Mouse (Mus musculus) megakaryocyte, embryonic 14.5 days (primary cell): Measurements from ENCODE around the gene Zfp219. TPM values are rescaled to one million over a fixed set of nuclear protein-coding genes. Genes with fewer than 3 reads are reported as not detected.

ENCODE experiments used
- H3K27me3 ChIP-seq: replicated peaks from 2 replicates; pipeline ENCODE3; 2012; ENCODE audit warnings: inconsistent platforms
- H3K36me3 ChIP-seq: replicated peaks from 2 replicates; pipeline ENCODE3; 2012; ENCODE audit warnings: low read length, inconsistent platforms, mixed read lengths
- H3K4me1 ChIP-seq: 2 replicates; pipeline ENCODE4 v1.6.1; 2012; ENCODE audit warnings: inconsistent platforms
- H3K4me3 ChIP-seq: replicated peaks from 2 replicates; pipeline ENCODE3; 2012; ENCODE audit warnings: moderate library complexity, mild to moderate bottlenecking, inconsistent platforms
- H3K9me3 ChIP-seq: 2 replicates; pipeline ENCODE4 v1.6.1; 2012; ENCODE audit warnings: inconsistent platforms
- FLI1 ChIP-seq: IDR thresholded peaks from 2 replicates; pipeline ENCODE4 v1.6.1; 2012; ENCODE audit warnings: low read length, inconsistent platforms, mixed read lengths
- GATA1 ChIP-seq: IDR thresholded peaks from 3 replicates; pipeline ENCODE4 v1.6.1; 2012; ENCODE audit warnings: mixed read lengths, low read length, inconsistent platforms, borderline replicate concordance
- polyA plus RNA-seq: library from polyadenylated mRNA; stranded (reverse); fragments of >175 nt; gene quantifications from 2 replicates; pipeline ENCODE4 v1.2.3, GENCODE M21; 2012; ENCODE audit warnings: low replicate concordance; ENCODE audit not compliant: insufficient read depth

Zfp219 gene
- polyA plus RNA-seq, 1 experiment = 50.3 TPM

GRCm38 (mm10) chr14:52019051-52019589, 1.4 kb downstream of the Zfp219 start:
- H3K4me1 ChIP-seq = peaks cover 77% of the 10 kb centered on the region
- TF ChIP-seq GATA1 = no peak
- no peak for TF ChIP-seq FLI1
- no peaks in the 10 kb centered on the region for H3K27me3 ChIP-seq

GRCm38 (mm10) chr14:52018248-52019050, 2.1 kb downstream of the Zfp219 start:
- no peaks in the 10 kb centered on the region for H3K9me3 ChIP-seq
- TF ChIP-seq FLI1 (no peak), GATA1 (no peak)
- H3K4me3 ChIP-seq = peak overlapping the region; percentile 93
- peaks cover 14% of the 10 kb centered on the region for H3K36me3 ChIP-seq
- peaks cover 75% of the 10 kb centered on the region for H3K4me1 ChIP-seq
- no peaks in the 10 kb centered on the region for H3K27me3 ChIP-seq

More at GRCm38 (mm10) chr14:52019051-52019589, 1.4 kb downstream of the Zfp219 start:
- Histone ChIP-seq H3K9me3 (no peaks in the 10 kb centered on the region), H3K36me3 (peaks cover 14% of the 10 kb centered on the region), H3K4me3 (peak overlapping the region; percentile 93)

DNA sequence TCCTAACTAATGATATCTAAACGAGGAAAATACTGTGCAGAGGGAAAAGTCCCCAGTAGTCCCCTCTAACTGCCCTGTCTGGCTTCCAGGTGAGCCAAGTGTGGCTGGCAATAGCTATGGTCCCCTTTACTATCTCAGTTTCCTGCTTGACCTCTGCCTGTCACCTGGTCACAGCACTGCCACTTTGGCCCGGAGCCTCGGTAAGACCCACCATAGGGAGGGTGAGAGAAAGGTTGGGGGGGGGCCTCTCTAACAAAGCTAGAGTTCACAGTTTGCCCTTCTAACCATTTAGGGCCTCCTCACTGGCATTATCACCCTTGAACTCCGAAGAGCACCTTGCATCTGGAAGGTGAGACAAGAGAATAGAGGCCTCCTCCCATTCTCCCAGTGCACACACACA, 2.9 kb downstream of the Zfp219 start:
- Histone ChIP-seq H3K4me3 (no peak overlapping the region), H3K27me3 (no peaks in the 10 kb centered on the region), H3K9me3 (no peaks in the 10 kb centered on the region), H3K36me3 (peaks cover 14% of the 10 kb centered on the region), H3K4me1 (peaks cover 75% of the 10 kb centered on the region)
- TF ChIP-seq FLI1 (no peak), GATA1 (no peak)

- Histone ChIP-seq H3K9me3 (no peaks in the 10 kb centered on the region), H3K4me3 (peak overlapping the region; percentile 38), H3K4me1 (peaks cover 75% of the 10 kb centered on the region), H3K36me3 (peaks cover 14% of the 10 kb centered on the region), H3K27me3 (no peaks in the 10 kb centered on the region)
- no peak for TF ChIP-seq GATA1
- no peak for TF ChIP-seq FLI1
Measured at GRCm38 (mm10) chr14:52016625-52017405, 3.7 kb downstream of the Zfp219 start.

DNA sequence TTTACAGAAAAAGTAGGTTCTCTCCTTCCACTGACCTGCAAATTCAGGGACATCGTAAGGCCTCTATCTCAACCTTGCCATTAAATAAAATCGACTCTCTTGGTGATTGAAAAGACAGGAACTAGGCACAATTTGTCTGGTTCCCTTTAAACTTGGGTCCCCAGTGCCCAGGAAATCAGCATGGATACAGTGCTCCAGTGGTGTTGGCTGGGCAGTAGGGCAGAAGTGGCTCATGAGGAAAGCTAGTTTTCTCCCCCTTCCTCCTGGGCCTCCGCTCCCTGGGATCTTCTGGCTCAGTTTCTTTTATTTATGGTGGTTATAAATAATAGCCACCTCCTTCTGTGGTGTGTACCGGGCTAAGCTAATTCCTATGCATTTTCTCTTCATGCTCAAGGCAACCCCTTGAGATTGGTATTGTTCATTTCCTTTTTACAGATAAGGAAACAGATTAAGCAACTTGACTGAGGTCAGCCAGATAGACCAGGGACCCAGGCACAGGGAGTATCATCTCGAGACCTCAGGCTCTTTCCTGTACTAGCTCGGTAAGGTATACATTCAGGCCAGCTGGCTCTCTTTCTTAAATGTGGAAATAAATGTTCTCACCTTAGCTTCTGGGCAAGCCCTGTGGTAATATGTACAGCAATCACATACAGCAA, 5.0 kb downstream of the Zfp219 start, which contains the start of gene Tmem253:
Gene Tmem253, plus strand, starts transcription at position 214 of the 656 bp plus-strand sequence.
- Histone ChIP-seq H3K4me3 (peak within 1 kb of the TSS; percentile 95), H3K36me3 (peaks cover 14% of the 10 kb centered on the region), H3K27me3 (no peaks in the 10 kb centered on the region), H3K9me3 (no peaks in the 10 kb centered on the region), H3K4me1 (peaks cover 76% of the 10 kb centered on the region)
- TF ChIP-seq FLI1 (no peak), GATA1 (no peak)

DNA sequence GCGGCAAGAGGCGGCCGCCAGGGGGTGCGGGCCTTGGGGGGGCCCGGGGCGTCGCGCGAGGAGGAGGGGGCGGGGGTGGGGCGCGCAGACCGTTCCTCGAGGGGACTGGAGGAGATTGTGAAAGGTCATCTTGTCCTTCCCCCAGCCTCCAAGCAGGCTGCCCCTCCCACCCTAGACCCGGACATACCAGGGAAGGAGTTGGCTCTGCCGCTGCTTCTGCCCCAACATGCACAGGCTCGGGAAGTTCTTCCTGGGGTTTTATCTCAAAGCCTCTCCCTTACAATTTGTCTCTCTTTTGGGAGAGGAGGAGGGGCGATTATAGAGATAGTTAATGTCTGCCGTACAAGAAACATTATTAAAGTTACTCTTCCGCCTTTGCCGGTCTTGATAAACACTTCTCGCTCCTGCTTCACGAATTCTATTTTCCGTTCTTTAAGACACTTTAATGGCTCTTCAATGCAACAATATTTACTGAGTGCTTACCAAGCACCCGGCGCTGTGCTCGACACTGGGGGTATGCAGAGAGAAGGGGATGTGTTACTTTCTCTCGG, 5.7 kb downstream of the Zfp219 start:
- H3K9me3 ChIP-seq = no peaks in the 10 kb centered on the region
- H3K36me3 ChIP-seq = peaks cover 15% of the 10 kb centered on the region
- TF ChIP-seq GATA1 (no peak), FLI1 (no peak)
- peaks cover 80% of the 10 kb centered on the region for H3K4me1 ChIP-seq
- H3K27me3 ChIP-seq = no peaks in the 10 kb centered on the region
- H3K4me3 ChIP-seq = peak overlapping the region; percentile 95

- no peak for TF ChIP-seq GATA1
- no peak for TF ChIP-seq FLI1
- Histone ChIP-seq H3K4me3 (peak overlapping the region; percentile 95), H3K4me1 (peaks cover 81% of the 10 kb centered on the region), H3K9me3 (no peaks in the 10 kb centered on the region), H3K27me3 (no peaks in the 10 kb centered on the region), H3K36me3 (peaks cover 20% of the 10 kb centered on the region)
Measured at GRCm38 (mm10) chr14:52014271-52014760, 6.2 kb downstream of the Zfp219 start.

GRCm38 (mm10) chr14:52013771-52014219, 6.7 kb downstream of the Zfp219 start:
- Histone ChIP-seq H3K27me3 (no peaks in the 10 kb centered on the region), H3K36me3 (peaks cover 26% of the 10 kb centered on the region), H3K4me1 (peaks cover 81% of the 10 kb centered on the region), H3K4me3 (peak overlapping the region; percentile 95), H3K9me3 (no peaks in the 10 kb centered on the region)
- TF ChIP-seq GATA1 (no peak), FLI1 (no peak)

DNA sequence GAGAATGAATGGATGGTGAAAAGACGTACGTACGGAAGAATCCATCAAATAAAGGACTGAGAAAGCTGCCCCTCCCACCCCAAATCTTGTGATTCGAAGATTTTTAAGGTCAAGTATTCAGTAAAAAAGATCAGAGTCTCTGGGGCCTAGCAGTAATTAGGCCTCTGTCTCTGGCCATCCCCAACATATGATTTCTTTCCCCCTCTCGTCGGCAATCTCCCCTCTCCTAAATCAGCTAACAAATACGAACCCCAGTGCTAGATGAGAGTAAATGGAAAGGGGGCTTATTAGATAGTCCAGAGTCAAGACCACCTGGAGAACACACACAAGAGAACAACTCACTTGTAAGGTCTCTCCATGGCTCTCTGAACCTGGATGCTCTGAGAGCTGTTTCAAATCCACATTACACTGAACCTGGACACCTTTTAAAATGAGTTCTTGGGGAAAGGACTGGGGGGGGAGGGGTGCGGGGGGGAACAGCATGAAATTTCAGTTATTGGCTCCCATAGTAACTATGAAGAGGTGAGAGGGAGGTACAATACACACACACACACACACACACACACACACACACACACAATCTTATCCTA, 7.4 kb downstream of the Zfp219 start:
- no peaks in the 10 kb centered on the region for H3K27me3 ChIP-seq
- no peaks in the 10 kb centered on the region for H3K9me3 ChIP-seq
- peak overlapping the region; percentile 95 for H3K4me3 ChIP-seq
- TF ChIP-seq GATA1 (no peak), FLI1 (no peak)
- peaks cover 27% of the 10 kb centered on the region for H3K36me3 ChIP-seq
- peaks cover 81% of the 10 kb centered on the region for H3K4me1 ChIP-seq
